Mouse (Mus musculus) forebrain, embryonic 15.5 days (tissue): ENCODE measurements around the gene Nfkbia. TPM values are rescaled to one million over a fixed set of nuclear protein-coding genes. Genes with fewer than 3 reads are reported as not detected.

Experiments
- ATAC-seq: fragments of 200-750 bp; cut with Nextera tagmentation; replicated peaks from 2 replicates; pipeline ENCODE4 v1.8.0; 2017; ENCODE audit warnings: mild to moderate bottlenecking, moderate TSS enrichment, moderate library complexity
- H3K27ac ChIP-seq: fragments of 300-500 bp; sonication (generic); replicated peaks from 2 replicates; pipeline ENCODE4 v1.5.1; 2015; ENCODE audit warnings: mild to moderate bottlenecking, inconsistent platforms
- H3K27me3 ChIP-seq: fragments of 300-500 bp; sonication (generic); 2 replicates; pipeline ENCODE4 v1.6.1; 2015; ENCODE audit warnings: inconsistent platforms
- H3K36me3 ChIP-seq: fragments of 300-500 bp; sonication (generic); 2 replicates; pipeline ENCODE4 v1.6.1; 2015; ENCODE audit warnings: mild to moderate bottlenecking, inconsistent platforms
- H3K4me1 ChIP-seq: fragments of 300-500 bp; sonication (generic); 2 replicates; pipeline ENCODE4 v1.6.1; 2015; ENCODE audit warnings: inconsistent platforms
- H3K4me2 ChIP-seq: fragments of 300-500 bp; sonication (generic); replicated peaks from 2 replicates; pipeline ENCODE4 v1.6.1; 2015; ENCODE audit warnings: mild to moderate bottlenecking, inconsistent platforms
- H3K4me3 ChIP-seq: fragments of 300-500 bp; sonication (generic); 2 replicates; pipeline ENCODE4 v1.5.1; 2015; ENCODE audit warnings: mild to moderate bottlenecking, inconsistent platforms
- H3K9ac ChIP-seq: fragments of 300-500 bp; sonication (generic); replicated peaks from 2 replicates; pipeline ENCODE4 v1.6.1; 2015; ENCODE audit warnings: mild to moderate bottlenecking, inconsistent platforms
- H3K9me3 ChIP-seq: fragments of 300-500 bp; sonication (generic); 2 replicates; pipeline ENCODE4 v1.6.1; 2016; ENCODE audit warnings: inconsistent platforms
- WGBS: fragments of 180-500 bp; shearing (Covaris S2); methylation state at CpG from one replicate; pipeline ENCODE4 v1.1.7; 2015; ENCODE audit warnings: mixed read lengths; 5-methylcytosine and 5-hydroxymethylcytosine counted together
- polyA plus RNA-seq: library from polyadenylated mRNA; unstranded; fragments of >200 nt; fragmentation: Nextera tagmentation; extraction: Ambion mirVana; gene quantifications from 2 replicates; pipeline ENCODE4 v1.2.1, GENCODE M21; 2015

Gene Nfkbia
- polyA plus RNA-seq, 1 experiment from 2014 or later: 56.2 TPM

DNA sequence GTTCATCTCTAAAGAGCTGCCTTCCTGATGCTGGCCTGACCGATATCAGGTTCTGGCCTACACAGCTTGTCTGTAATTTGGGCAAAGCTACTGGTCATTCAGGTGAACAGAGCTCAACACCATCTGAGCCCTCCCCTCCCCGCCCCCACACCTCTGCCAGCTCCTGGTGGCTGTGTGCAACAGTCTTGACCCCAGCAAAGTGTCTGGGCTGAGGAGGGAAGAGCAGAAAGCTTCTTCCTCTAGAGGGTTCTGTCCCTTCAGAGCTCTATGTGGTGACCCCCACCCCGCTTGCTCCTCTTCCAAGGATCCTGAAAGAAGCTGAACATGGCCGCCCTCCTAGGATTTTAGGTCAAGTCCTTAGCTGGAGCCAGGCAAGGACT, 46.1 kb downstream of the Nfkbia start:
- Histone ChIP-seq H3K4me3 (no peak overlapping the region), H3K4me2 (no peak overlapping the region), H3K9me3 (no peaks in the 10 kb centered on the region), H3K36me3 (no peaks in the 10 kb centered on the region), H3K27me3 (no peaks in the 10 kb centered on the region), H3K9ac (0 out of 2 replicates have a peak overlapping the region, but pooled peaks have one; percentile 17), H3K27ac (peak overlapping the region; percentile 86), H3K4me1 (peaks cover 25% of the 10 kb centered on the region)
- peak; percentile 12 for ATAC-seq
- 69% methylated on average over 4 of the region's 4 CpGs for WGBS

- Histone ChIP-seq H3K4me2 (no peak overlapping the region), H3K4me1 (peaks cover 25% of the 10 kb centered on the region), H3K9ac (no peak overlapping the region), H3K36me3 (no peaks in the 10 kb centered on the region), H3K9me3 (no peaks in the 10 kb centered on the region), H3K27me3 (no peaks in the 10 kb centered on the region), H3K27ac (peak overlapping the region; percentile 86; the same call in 1 of the 2 replicates), H3K4me3 (no peak overlapping the region)
- 85% methylated on average over 4 of the region's 4 CpGs for WGBS
- ATAC-seq: no peak
Measured at GRCm38 (mm10) chr12:55445583-55445982, 46.9 kb downstream of the Nfkbia start.

DNA sequence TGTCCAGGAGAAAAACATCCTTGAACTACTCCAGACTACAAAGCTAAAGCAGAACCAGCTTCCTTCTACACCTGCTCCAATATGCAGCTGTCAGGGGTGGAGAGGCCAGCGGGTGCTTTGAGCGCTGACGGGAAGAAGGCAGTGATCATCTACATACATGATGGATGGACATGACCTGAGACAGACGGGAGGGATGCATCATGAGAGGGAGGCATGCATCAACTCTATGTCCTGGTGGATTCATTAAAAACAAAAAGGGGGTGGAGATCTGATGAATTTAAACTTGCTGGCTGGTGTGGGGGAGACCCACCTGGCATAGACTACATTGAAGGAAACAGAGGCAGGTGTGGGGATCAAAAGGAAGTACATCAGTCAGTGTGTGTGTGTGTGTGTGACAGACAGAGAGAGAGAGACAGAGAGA, 48.4 kb downstream of the Nfkbia start:
- no peak for ATAC-seq
- no peak overlapping the region for H3K4me2 ChIP-seq
- 91% methylated on average over 4 of the region's 4 CpGs for WGBS

DNA sequence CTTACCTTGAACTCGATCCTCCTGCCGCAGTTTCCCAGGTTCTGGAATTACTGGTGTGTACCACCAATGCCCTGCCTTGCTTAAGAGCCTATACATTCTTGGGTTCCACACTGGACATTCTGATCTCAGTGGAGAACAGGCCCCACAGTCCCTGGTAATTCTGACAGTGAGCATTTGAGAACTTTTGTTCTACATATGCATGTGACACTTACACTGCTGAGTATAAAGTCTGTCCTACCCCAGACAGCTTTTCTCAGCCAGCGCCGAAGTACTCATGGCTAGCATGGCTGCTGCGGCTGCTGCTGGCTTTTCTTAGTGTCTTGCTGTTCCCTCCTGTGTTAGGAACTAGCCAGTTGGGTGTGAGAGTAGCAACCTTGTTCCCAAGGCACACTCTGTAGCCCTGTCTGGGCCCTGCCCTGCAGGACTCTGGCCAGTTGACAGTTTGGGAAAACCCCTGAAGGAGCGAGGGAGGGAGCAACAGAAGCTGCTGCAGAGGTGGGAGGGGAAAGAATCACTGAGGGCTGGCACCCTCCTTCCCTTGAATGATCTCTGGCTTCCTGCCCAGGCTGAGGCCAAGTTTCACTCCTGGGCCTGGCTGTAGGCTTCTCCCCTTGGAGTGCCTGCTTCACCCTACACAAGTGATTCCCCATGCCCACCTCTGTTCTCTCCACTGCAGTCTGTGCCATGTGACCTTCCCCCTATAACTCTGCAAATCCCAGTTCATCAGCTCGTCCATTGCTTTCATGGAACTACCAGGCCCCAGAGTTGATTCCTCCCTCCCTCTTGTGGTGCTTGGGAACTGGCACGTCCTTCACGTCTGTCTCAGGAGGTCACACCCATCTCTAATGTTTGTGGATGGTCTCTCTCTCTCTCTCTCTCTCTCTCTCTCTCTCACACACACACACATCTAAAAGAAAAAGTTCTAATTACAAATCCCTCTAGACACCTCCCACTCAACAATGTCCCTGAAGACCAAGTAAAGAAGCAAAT, 49.3 kb downstream of the Nfkbia start:
- H3K9me3 ChIP-seq: no peaks in the 10 kb centered on the region
- H3K4me1 ChIP-seq: peaks cover 36% of the 10 kb centered on the region
- no peak overlapping the region for H3K4me2 ChIP-seq
- WGBS: 59% methylated on average over 9 of the region's 9 CpGs
- no peak overlapping the region for H3K9ac ChIP-seq
- H3K27me3 ChIP-seq: no peaks in the 10 kb centered on the region
- H3K36me3 ChIP-seq: no peaks in the 10 kb centered on the region
- no peak; the same call in 1 of the 2 replicates for ATAC-seq
- no peak overlapping the region; the same call in 1 of the 2 replicates for H3K27ac ChIP-seq
- no peak overlapping the region for H3K4me3 ChIP-seq

More for the DNA sequence above, 48.4 kb downstream of the Nfkbia start:
- Histone ChIP-seq H3K27me3 (no peaks in the 10 kb centered on the region), H3K9me3 (no peaks in the 10 kb centered on the region), H3K27ac (no peak overlapping the region), H3K4me1 (peaks cover 27% of the 10 kb centered on the region), H3K4me3 (no peak overlapping the region), H3K9ac (no peak overlapping the region), H3K36me3 (no peaks in the 10 kb centered on the region)

GRCm38 (mm10) chr12:55442245-55442644, 50.2 kb downstream of the Nfkbia start:
- ATAC-seq: no peak
- H3K9ac ChIP-seq: no peak overlapping the region
- 92% methylated on average over 1 of the region's 1 CpGs for WGBS
- H3K4me1 ChIP-seq: peaks cover 33% of the 10 kb centered on the region
- no peak overlapping the region for H3K27ac ChIP-seq
- no peaks in the 10 kb centered on the region for H3K36me3 ChIP-seq
- no peaks in the 10 kb centered on the region for H3K27me3 ChIP-seq
- H3K4me2 ChIP-seq: no peak overlapping the region
- no peaks in the 10 kb centered on the region for H3K9me3 ChIP-seq
- no peak overlapping the region for H3K4me3 ChIP-seq

DNA sequence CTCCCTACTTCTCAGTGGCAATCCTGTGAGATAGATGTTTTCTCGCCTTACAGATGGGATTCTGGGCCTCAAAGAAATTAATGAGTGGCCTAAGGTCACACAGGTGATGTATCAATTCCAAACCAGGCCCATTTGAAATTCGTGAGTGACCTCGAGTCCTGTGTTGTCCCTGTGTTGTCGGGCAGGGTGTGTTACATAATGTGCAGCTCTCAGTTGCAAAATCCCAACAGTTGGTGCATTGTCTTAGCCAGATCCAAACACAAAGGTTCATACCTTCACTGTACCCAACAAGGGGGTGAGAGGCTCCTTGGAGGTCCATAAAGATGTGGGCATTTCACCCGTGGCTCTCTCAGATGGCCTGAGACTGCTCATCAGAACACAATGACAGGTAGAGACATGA, 52.0 kb downstream of the Nfkbia start:
- ATAC-seq: no peak
- H3K27ac ChIP-seq: no peak overlapping the region
- WGBS: 79% methylated on average over 5 of the region's 5 CpGs
- no peak overlapping the region for H3K4me2 ChIP-seq
- H3K9me3 ChIP-seq: no peaks in the 10 kb centered on the region
- H3K9ac ChIP-seq: no peak overlapping the region
- no peaks in the 10 kb centered on the region for H3K36me3 ChIP-seq
- H3K27me3 ChIP-seq: no peaks in the 10 kb centered on the region
- peaks cover 18% of the 10 kb centered on the region for H3K4me1 ChIP-seq
- no peak overlapping the region for H3K4me3 ChIP-seq

Other genes starting within 250 kb of the Nfkbia start
- gene 1110008L16Rik, start 193.1 kb downstream of the Nfkbia start, polyA plus RNA-seq: 10.7 and 12.2 TPM in 2 replicates
- gene Ppp2r3c, start 189.6 kb downstream of the Nfkbia start, polyA plus RNA-seq: 23.1 and 23.7 TPM in 2 replicates
- 445 and 446 TPM in 2 replicates for gene Psma6, start 108.4 kb downstream of the Nfkbia start, polyA plus RNA-seq
- not detected in 2 replicates for gene Aldoart2, start 72.6 kb upstream of the Nfkbia start, polyA plus RNA-seq
- 2.1 and 2.5 TPM in 2 replicates for gene Insm2, start 106.8 kb upstream of the Nfkbia start, polyA plus RNA-seq